Mouse (Mus musculus): ENCODE results near the gene Ugcg. TPM values are rescaled to one million over a fixed set of nuclear protein-coding genes. Genes with fewer than 3 reads are reported as not detected.

The Ugcg gene
- polyA plus RNA-seq, 1 experiment: 28.7 TPM

DNA sequence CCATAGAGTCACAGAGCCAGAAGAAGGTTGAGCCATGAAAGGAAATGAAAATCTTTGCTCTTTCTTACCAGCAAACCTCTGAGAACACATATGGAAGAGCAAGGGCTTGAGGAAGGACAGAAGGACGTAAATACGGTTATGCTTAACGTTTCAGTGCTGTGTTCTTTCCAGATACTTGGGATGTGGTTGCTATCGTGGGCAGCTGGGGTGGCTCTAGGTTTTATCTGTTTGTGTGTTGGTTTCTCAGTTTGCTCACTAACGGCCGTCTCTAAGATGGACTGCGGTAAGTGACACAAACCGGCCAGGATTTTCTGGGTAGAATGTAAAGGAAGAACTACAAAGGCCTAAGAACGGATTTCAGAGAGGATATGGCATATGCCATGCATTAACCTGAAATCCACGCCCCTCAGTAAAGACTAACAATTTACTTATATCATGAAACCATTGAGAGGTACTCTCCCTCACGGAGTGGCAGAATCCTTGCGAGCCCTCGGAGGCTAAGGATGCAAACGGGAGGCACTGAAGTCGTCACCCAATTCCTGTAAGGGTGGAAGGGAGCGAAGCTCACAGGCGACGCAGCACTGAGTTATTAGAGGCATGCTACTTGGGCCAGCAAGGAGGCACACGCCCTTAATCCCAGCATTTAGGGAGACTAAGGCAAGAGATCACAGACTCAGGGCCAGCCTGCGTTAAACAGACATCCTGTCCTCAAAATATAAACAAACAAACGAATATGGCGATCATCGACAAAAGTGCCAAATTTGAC, 45.6 kb downstream of the Ugcg start:
- no peak for TF ChIP-seq CTCF (IDR thresholded peaks at IDR 0.05; ENCODE audit: insufficient read depth, low read length)
- TF ChIP-seq POLR2A (IDR thresholded peaks at IDR 0.05; ENCODE audit: borderline replicate concordance, extremely low read depth, low read depth, low read length): no peak
- WGBS: 86% methylated on average over 23 of the region's 23 CpGs
- Histone ChIP-seq H3K4me1 (ENCODE audit: control insufficient read depth, insufficient read depth, low read length) (peaks cover 11% of the 10 kb centered on the region), H3K4me3 (replicated peaks; ENCODE audit: extremely low read depth, low read depth, low read length) (no peak overlapping the region)
- DNase-seq: no peak

GRCm38 (mm10) chr4:59236362-59236761, 47.3 kb downstream of the Ugcg start:
- no peak overlapping the region for H3K4me3 ChIP-seq (replicated peaks; ENCODE audit: extremely low read depth, low read depth, low read length)
- TF ChIP-seq CTCF (IDR thresholded peaks at IDR 0.05; ENCODE audit: insufficient read depth, low read length) (no peak), POLR2A (IDR thresholded peaks at IDR 0.05; ENCODE audit: borderline replicate concordance, extremely low read depth, low read depth, low read length) (no peak)
- 88% methylated on average over 3 of the region's 3 CpGs for WGBS
- DNase-seq: no peak
- peaks cover 12% of the 10 kb centered on the region for H3K4me1 ChIP-seq (ENCODE audit: control insufficient read depth, insufficient read depth, low read length)

GRCm38 (mm10) chr4:59238641-59239311, 49.7 kb downstream of the Ugcg start:
- Histone ChIP-seq H3K4me1 (ENCODE audit: control insufficient read depth, insufficient read depth, low read length) (peaks cover 12% of the 10 kb centered on the region), H3K4me3 (replicated peaks; ENCODE audit: extremely low read depth, low read depth, low read length) (no peak overlapping the region)
- TF ChIP-seq POLR2A (IDR thresholded peaks at IDR 0.05; ENCODE audit: borderline replicate concordance, extremely low read depth, low read depth, low read length): no peak
- TF ChIP-seq CTCF (IDR thresholded peaks at IDR 0.05; ENCODE audit: insufficient read depth, low read length): no peak
- 23% methylated on average over 9 of the region's 9 CpGs for WGBS
- no peak for DNase-seq

- WGBS: 21% methylated on average over 9 of the region's 9 CpGs
- TF ChIP-seq CTCF (IDR thresholded peaks at IDR 0.05; ENCODE audit: insufficient read depth, low read length) (no peak), POLR2A (IDR thresholded peaks at IDR 0.05; ENCODE audit: borderline replicate concordance, extremely low read depth, low read depth, low read length) (no peak)
- no peak overlapping the region for H3K4me3 ChIP-seq (replicated peaks; ENCODE audit: extremely low read depth, low read depth, low read length)
- DNase-seq: no peak
- H3K4me1 ChIP-seq (ENCODE audit: control insufficient read depth, insufficient read depth, low read length): peaks cover 12% of the 10 kb centered on the region
These were observed 50.3 kb downstream of the Ugcg start for GRCm38 (mm10) chr4:59239312-59239728.

DNA sequence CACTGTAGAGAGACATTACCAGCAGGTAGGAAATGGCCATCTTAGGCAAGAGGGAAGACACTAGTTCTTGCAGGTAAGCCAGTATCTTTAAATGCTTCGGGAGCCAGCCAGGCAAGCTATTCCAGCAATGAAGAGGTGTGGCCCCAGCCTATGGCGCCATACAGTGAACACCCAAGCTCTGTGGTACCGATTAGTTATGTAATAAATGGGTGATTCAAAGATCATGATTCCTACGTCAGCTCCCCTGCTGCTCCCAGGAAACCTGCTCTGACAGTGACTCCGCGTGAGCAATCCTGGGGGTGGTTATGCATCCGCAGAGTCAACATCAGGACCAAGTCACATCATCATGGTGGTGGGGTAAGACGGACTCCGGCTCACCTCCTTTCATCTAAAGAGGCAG, 51.1 kb downstream of the Ugcg start:
- 95% methylated on average over 9 of the region's 9 CpGs for WGBS
- TF ChIP-seq CTCF (IDR thresholded peaks at IDR 0.05; ENCODE audit: insufficient read depth, low read length) (no peak), POLR2A (IDR thresholded peaks at IDR 0.05; ENCODE audit: borderline replicate concordance, extremely low read depth, low read depth, low read length) (no peak)

GRCm38 (mm10) chr4:59241096-59241495, 52.0 kb downstream of the Ugcg start:
- no peak for DNase-seq
- Histone ChIP-seq H3K4me1 (ENCODE audit: control insufficient read depth, insufficient read depth, low read length) (peaks cover 12% of the 10 kb centered on the region), H3K4me3 (replicated peaks; ENCODE audit: extremely low read depth, low read depth, low read length) (no peak overlapping the region)
- WGBS: 93% methylated on average over 4 of the region's 4 CpGs
- TF ChIP-seq CTCF (IDR thresholded peaks at IDR 0.05; ENCODE audit: insufficient read depth, low read length) (no peak), POLR2A (IDR thresholded peaks at IDR 0.05; ENCODE audit: borderline replicate concordance, extremely low read depth, low read depth, low read length) (no peak)

More for the DNA sequence above, 51.1 kb downstream of the Ugcg start:
- no peak for DNase-seq
- H3K4me3 ChIP-seq (replicated peaks; ENCODE audit: extremely low read depth, low read depth, low read length): no peak overlapping the region
- peaks cover 12% of the 10 kb centered on the region for H3K4me1 ChIP-seq (ENCODE audit: control insufficient read depth, insufficient read depth, low read length)

GRCm38 (mm10) chr4:59242221-59242620, 53.2 kb downstream of the Ugcg start:
- WGBS: 90% methylated on average over 3 of the region's 3 CpGs
- no peak for TF ChIP-seq POLR2A (IDR thresholded peaks at IDR 0.05; ENCODE audit: borderline replicate concordance, extremely low read depth, low read depth, low read length)
- TF ChIP-seq CTCF (IDR thresholded peaks at IDR 0.05; ENCODE audit: insufficient read depth, low read length): no peak
- no peak for DNase-seq

GRCm38 (mm10) chr4:59243802-59244493, 54.9 kb downstream of the Ugcg start:
- TF ChIP-seq CTCF (IDR thresholded peaks at IDR 0.05; ENCODE audit: insufficient read depth, low read length) (no peak), POLR2A (IDR thresholded peaks at IDR 0.05; ENCODE audit: borderline replicate concordance, extremely low read depth, low read depth, low read length) (no peak)
- peaks cover 6% of the 10 kb centered on the region for H3K4me1 ChIP-seq (ENCODE audit: control insufficient read depth, insufficient read depth, low read length)
- H3K4me3 ChIP-seq (replicated peaks; ENCODE audit: extremely low read depth, low read depth, low read length): no peak overlapping the region
- no peak for DNase-seq
- 79% methylated on average over 7 of the region's 7 CpGs for WGBS

More at GRCm38 (mm10) chr4:59242221-59242620, 53.2 kb downstream of the Ugcg start:
- Histone ChIP-seq H3K4me3 (replicated peaks; ENCODE audit: extremely low read depth, low read depth, low read length) (no peak overlapping the region), H3K4me1 (ENCODE audit: control insufficient read depth, insufficient read depth, low read length) (peaks cover 12% of the 10 kb centered on the region)

- 53% methylated on average over 7 of the region's 7 CpGs for WGBS
- TF ChIP-seq CTCF (IDR thresholded peaks at IDR 0.05; ENCODE audit: insufficient read depth, low read length) (no peak), POLR2A (IDR thresholded peaks at IDR 0.05; ENCODE audit: borderline replicate concordance, extremely low read depth, low read depth, low read length) (no peak)
- no peaks in the 10 kb centered on the region for H3K4me1 ChIP-seq (ENCODE audit: control insufficient read depth, insufficient read depth, low read length)
- no peak overlapping the region for H3K4me3 ChIP-seq (replicated peaks; ENCODE audit: extremely low read depth, low read depth, low read length)
- no peak for DNase-seq
These were observed 55.9 kb downstream of the Ugcg start for GRCm38 (mm10) chr4:59244791-59245555.
